Mouse (Mus musculus) subcutaneous adipose tissue, adult 2 months (tissue): ENCODE results near the gene Gtpbp6. TPM values are rescaled to one million over a fixed set of nuclear protein-coding genes. Genes with fewer than 3 reads are reported as not detected.

Experiments
- polyA plus RNA-seq: library from polyadenylated mRNA; depleted of rRNA; stranded (reverse); fragments of >200 nt; gene quantifications from 2 replicates; pipeline ENCODE4 v1.2.3, GENCODE M21; 2012; ENCODE audit warnings: low replicate concordance; rRNA removed

Gene Gtpbp6
- polyA plus RNA-seq = 70.9 and 137 TPM in 2 replicates

DNA sequence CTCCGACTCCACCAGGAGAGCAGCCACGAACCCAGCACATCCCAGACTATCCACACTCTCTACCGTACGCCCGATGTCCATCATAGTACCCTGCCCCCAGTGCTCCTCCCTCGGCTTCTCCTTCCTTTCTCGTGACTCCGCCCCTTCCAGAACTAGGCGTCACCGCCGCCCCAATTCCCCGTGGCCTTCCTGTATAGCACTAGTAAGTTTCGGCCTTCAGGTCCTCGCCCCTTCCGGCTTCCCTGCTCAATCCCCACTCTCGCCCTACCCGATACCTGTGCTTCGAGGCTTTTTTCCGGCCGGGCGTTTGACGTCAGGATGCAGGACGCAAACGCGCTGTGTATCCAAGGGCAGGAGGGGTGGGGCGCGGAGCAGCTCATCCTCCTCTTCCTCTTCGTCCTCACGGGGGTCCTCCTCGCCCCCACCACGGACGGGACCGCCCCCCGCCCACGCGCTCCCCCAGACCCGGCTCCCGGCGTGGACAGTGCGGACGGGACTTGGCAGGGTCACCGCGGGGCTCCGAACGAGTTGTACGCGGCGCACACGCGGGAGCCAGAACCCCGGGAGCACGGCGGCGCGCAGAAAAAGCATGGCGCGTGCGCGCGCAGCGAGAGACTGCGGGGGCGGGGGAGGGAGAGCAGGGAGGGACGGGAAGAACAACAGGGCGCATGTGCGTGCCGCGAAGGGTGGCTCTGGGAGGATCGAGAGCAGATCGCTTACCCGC is at the start of gene Gtpbp6:
TSS of gene Gtpbp6 (minus strand) at position 617 of the 724 bp plus-strand sequence.

DNA sequence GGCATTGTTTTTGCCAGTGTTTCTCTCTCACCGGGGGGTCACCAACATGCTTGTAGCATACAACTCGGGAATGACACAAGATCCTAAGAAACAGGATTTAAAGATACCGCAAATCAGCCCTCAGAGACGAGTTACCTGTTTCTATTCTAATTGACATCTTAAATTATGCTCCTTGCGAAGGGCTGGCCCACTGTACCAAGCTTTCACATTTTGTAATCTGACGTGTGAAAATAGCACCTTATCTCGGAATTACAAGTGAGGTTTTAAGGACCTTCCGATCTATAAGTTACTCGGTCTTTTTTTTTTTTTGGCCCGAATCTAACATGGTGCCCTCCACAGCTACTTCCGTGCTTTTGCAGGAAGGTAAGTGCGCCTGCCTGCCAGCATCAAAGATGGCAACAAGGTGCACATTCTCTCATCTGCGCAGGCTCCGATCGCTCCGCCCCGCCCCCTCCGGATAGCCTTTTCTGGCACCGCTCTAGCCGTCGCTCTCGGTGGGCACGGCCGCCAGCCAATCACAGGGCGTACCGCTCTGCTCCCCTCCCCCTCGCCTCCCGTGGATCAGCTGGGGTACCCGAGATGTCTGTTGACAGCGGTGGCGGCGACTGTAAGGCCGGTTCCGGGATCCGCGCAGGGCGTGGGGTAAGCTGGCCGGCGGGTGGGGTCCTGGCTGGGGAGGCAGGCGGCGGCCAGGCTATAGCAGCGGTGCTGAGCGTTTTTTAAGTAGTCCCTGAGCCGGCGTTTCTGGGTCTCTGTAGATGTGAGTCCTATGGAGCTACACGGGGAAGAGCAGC is 27.5 kb upstream of the Gtpbp6 start, which contains the start of gene Chfr:
TSS of gene Chfr (plus strand) at position 550 of the 794 bp plus-strand sequence.

DNA sequence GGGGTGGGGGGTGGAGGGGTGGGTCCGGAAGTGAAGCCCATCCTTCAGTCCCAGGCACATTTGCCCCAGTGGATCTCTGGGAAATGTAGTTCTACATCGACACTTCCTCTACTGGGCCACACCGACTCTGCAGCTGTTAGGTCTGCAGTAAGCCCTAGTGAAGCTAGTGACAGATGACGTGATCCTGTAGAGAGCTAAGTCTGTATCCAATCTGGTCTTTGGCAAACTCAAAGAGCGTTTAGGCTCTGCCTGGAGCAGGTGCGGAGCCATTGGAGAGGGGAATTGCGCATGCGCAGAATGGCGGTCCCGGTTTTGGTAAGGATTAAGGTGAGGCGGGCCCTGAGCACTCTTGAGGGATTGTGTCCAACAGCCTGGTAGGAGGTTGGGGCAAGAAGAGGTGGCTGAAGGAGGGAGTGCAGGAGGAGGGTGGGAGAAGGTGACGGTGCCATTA is 2.0 kb upstream of the Gtpbp6 start, which contains the start of gene Zfp605:
TSS of gene Zfp605 (plus strand) at position 102 of the 451 bp plus-strand sequence.

DNA sequence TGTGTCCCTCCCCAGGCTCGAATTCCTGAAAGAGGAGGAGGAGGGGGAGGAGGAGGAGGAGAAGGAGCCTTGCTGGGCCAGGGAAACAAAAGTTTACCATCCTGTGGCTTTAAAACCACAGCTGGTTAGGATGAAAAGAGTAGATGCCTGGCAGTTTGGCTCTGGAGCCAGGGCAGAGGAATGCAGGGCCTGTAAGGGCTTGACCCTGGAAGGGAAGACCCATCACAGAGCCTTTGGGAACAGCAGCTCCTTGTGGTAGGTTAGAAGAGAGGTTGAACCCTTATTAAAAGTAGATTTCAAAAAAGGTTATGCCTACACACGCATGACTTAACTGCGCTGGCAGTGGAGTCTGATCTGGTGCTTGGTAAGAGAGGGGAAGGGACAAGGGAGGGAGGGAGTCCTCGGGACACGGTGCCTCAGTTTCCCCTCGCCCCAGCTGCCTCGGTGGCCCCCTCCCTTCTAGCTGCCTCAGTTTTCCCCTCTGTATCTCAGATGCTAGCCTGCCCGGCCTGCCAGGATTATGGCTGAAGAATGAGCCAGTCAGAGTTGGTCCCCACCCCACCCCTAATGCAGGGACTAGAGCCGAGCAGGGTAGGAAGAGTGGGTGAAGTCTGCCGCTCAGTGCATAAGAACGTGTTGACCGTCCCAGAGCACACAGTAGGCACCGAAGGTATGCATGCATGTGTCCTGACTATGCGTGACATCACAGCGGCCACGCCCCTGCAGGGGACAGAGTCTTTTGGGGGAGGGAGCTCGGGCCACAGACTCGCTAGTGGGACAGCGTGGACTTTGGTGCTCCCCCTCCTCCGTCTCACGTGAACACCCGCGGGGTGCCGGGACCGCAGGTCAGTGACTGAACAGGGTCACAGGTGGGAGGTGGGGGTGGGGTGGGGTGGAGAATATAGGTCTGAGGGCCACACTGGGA is 8.1 kb downstream of the Gtpbp6 start, which contains the start of gene Plcxd1:
TSS of gene Plcxd1 (plus strand) at position 314 of the 925 bp plus-strand sequence.

DNA sequence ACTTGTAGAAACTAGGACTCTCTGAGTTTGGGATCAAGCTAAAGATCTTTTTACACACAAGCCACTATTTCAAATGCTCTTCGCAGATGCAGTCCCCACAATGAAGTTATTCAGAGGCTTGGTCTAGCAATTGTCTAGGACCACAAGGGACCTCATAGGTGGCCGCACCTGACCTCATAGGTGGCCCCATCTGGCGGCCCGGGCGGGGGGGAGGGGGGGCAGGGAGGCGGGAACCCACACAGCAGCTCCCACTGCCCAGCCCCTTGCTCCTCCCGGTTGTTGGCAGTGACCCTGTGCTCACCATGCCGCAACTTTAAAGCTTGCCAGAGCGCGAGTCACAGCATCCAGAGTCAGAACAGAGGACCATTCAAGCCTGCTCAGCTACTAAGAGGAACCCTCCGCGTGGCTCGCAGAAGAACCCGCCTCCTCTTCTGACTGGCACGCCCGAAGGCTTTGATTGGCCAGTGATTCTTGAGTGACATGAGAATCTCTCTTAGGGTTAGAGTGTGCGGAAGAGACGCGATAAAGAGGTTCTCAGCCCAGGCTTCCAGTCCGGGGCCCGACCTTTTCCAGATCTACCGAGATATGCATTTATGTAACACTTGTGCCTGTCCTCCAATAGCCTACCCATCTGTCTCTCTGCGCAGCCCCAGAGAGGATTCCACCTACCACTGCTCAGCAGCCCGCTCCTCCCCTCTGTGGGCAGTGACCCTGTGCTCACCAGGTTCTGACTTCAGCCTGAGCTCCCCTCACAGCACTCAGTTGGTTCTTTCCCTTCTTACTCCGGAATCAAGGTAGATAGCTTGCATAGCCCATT is 13.8 kb downstream of the Gtpbp6 start, which contains the start of gene Gm35315:
TSS of gene Gm35315 (minus strand) at position 391 of the 817 bp plus-strand sequence.

DNA sequence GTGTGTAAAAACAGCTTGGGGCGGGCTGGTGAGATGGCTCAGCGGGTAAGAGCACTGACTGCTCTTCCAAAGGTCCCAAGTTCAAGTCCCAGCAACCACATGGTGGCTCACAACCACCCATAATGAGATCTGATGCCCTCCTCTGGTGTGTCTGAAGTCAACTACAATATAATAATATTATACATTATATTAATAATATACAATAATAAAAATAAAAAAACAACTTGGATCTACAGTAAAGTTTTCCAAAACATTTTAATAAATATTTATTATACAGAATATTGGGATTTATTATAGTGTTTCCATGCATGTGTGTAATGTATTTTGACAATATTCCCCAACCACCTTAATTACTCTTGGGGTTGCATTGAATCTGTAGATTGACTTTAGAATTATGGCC is 35.6 kb downstream of the Gtpbp6 start, which contains the start of gene Gm17655:
TSS of gene Gm17655 (minus strand) at position 101 of the 400 bp plus-strand sequence.

Other genes starting within 250 kb of the Gtpbp6 start
- 2.0 and 3.8 TPM in 2 replicates for gene Gm15446, start 184.8 kb downstream of the Gtpbp6 start, polyA plus RNA-seq
- 4.8 and 9.3 TPM in 2 replicates for gene Zfp932, start 111.7 kb downstream of the Gtpbp6 start, polyA plus RNA-seq
- gene Gm17655, start 35.7 kb downstream of the Gtpbp6 start, polyA plus RNA-seq = 0.23 and 0.86 TPM in 2 replicates
- 0.21 and 0.27 TPM in 2 replicates for gene Gm35315, start 13.8 kb downstream of the Gtpbp6 start, polyA plus RNA-seq
- gene Plcxd1, start 8.2 kb downstream of the Gtpbp6 start, polyA plus RNA-seq = 0.07 and 0.40 TPM in 2 replicates
- gene Zfp605, start 1.9 kb upstream of the Gtpbp6 start, polyA plus RNA-seq = 0.92 and 1.3 TPM in 2 replicates
- gene Chfr, start 27.6 kb upstream of the Gtpbp6 start, polyA plus RNA-seq = 28.4 and 39.8 TPM in 2 replicates
- gene Golga3, start 68.5 kb upstream of the Gtpbp6 start, polyA plus RNA-seq = 11.2 and 13.7 TPM in 2 replicates
- gene Ankle2, start 122.8 kb upstream of the Gtpbp6 start, polyA plus RNA-seq = 10.1 and 16.1 TPM in 2 replicates
- 24.5 and 35.1 TPM in 2 replicates for gene Pgam5, start 161.7 kb upstream of the Gtpbp6 start, polyA plus RNA-seq
- 19.6 and 48.8 TPM in 2 replicates for gene Pxmp2, start 178.0 kb upstream of the Gtpbp6 start, polyA plus RNA-seq
- 3.6 and 11.5 TPM in 2 replicates for gene Pole, start 178.1 kb upstream of the Gtpbp6 start, polyA plus RNA-seq
- gene P2rx2, start 235.0 kb upstream of the Gtpbp6 start, polyA plus RNA-seq = 0.46 and 4.0 TPM in 2 replicates
- gene Lrcol1, start 236.5 kb upstream of the Gtpbp6 start, polyA plus RNA-seq = 0.18 TPM in 1 of 2 replicates, not detected in the other